In genomic region chr5:147583702-147584298, GRCm38 (mm10) we compare ENCODE assay signal across 9 mouse cellular contexts.
DNase-seq lines count a peak whose midpoint lies in the region; ATAC-seq and TF ChIP-seq lines count a peak whose summit lies in the region.
"Had no signal": no experiment of that assay in that cellular context is flagged by ENCODE, and none has a peak within 500 bp of the region (broad histone marks: within the 10 kb centered on the region; RNA-seq: fewer than 3 reads in every experiment).

No protein-coding gene starts in this region.

- ATAC-seq in granulocyte monocyte progenitor cell, adult 5-6 weeks (replicated peaks; ENCODE audit: poor library complexity, severe bottlenecking), result peak; percentile 62

- H3K27ac ChIP-seq in liver, adult 2 months (replicated peaks; ENCODE audit: insufficient read depth, low read depth, low read length), result no peak overlapping the region

- DNase-seq in A20 (ENCODE audit: low read depth, low spot score) (peak; percentile 81), ZHBTc4 (ENCODE audit: low read depth, low spot score) (peak; percentile 85)
- DNase-seq in cerebellum, postnatal 36 days, result peak; percentile 72 to 76
- peak; percentile 58 to 81 for DNase-seq in kidney, adult 8-10 months
- peak; percentile 41 for DNase-seq in liver, adult 2 months (ENCODE audit: extremely low read depth, low read depth, low spot score)
- peak; percentile 69 for DNase-seq in ovary, postnatal 36 days (ENCODE audit: low spot score)
- DNase-seq in thymus, postnatal 14 days, result peak; percentile 78

- H3K9ac ChIP-seq in liver, adult 2 months (ENCODE audit: low read depth, low read length), result no peak overlapping the region
- H3K9ac ChIP-seq: hindbrain, embryonic 15.5 days had no signal

- no peaks in the 10 kb centered on the region for H3K79me2 ChIP-seq in liver, adult 2 months (ENCODE audit: control insufficient read depth, insufficient read depth, low read length)

- no peaks in the 10 kb centered on the region; the same call in 1 of the 2 replicates for H3K4me1 ChIP-seq in liver, adult 2 months (ENCODE audit: control insufficient read depth, insufficient read depth, low read length)
- H3K4me1 ChIP-seq: hindbrain, embryonic 15.5 days had no signal

- no peaks in the 10 kb centered on the region for H3K27me3 ChIP-seq in liver, adult 2 months (ENCODE audit: control insufficient read depth, insufficient read depth, low read length)

- TF ChIP-seq POLR2A in liver, adult 2 months (IDR thresholded peaks at IDR 0.05; ENCODE audit: extremely low read depth, insufficient read depth, low read length), result no peak

- peak; percentile 69 for TF ChIP-seq CTCF in liver, adult 2 months (IDR thresholded peaks at IDR 0.05; ENCODE audit: low read depth, low read length)

- H3K4me3 ChIP-seq in liver, adult 2 months (ENCODE audit: insufficient read depth, low read depth, low read length), result no peak overlapping the region
- H3K4me3 ChIP-seq: hindbrain, embryonic 15.5 days had no signal

- 42% methylated on average over 14 of the region's 14 CpGs for WGBS in liver, adult 2 months

- no peaks in the 10 kb centered on the region for H3K36me3 ChIP-seq in liver, adult 2 months (ENCODE audit: control insufficient read depth, insufficient read depth, low read length)
- H3K36me3 ChIP-seq: hindbrain, embryonic 15.5 days had no signal
